In the genomic region with DNA sequence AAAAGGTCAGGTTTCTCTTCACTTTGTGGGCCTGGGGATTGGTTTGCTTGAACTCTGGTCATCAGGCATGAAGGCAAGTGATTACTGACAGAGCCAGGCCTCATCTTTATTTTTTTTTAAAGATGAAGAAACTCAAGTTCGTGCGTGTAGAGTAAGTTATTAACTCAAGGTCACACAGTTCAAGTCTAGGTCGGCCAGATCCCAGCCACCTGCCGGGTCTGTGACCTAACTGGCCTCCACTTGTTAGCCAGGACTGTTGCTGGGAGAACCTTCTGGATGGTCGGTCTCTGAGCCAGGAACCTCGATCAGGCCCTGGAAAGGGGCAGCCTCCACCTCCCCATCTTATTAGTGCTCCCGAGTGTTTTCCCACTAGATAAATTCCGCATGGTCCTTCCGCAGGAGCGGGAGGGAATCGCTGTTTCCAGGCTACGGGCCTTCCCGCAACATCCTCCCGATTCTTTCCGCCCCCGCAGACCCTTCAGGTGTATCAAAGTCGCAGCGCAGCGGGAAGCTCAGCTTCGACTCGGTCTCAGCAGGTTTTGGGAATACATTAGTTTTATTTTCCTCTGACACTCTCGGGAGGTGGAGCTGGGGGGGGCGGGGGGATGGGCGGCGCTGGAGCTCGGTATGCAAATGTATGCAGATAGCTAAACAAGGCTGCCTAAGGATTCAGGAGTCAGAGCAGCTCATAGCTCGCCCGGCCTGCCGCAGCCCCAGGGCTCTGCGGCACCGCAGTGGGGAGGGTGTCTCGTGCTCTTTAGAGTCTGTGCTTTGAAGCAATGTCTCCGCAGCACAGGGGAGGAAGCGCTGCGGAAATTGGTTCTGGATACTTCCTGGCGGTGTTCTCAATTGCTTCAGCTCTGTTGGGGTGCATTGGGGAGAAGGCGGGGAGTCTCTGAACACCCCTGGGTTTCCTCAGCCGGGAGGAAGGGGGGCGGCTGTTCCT, we compare ENCODE assay signal across 8 mouse cellular contexts. TPM values are rescaled to one million over a fixed set of nuclear protein-coding genes. Genes with fewer than 3 reads are reported as not detected.
DNase-seq lines count a peak whose midpoint lies in the region; ATAC-seq lines count a peak whose summit lies in the region.

No protein-coding gene starts in this region.

- peak overlapping the region; percentile 20 for H3K4me3 ChIP-seq in neural tube, embryonic 11.5 days (ENCODE audit: low read depth, low read length)
- peak overlapping the region; percentile 39 for H3K4me3 ChIP-seq in heart, embryonic 11.5 days (ENCODE audit: low read depth, low read length)
- H3K4me3 ChIP-seq in kidney, embryonic 16.5 days (ENCODE audit: low read length): peak overlapping the region; percentile 39
- H3K4me3 ChIP-seq in liver, embryonic 13.5 days (replicated peaks): peak overlapping the region; percentile 30
- peak overlapping the region; percentile 37 for H3K4me3 ChIP-seq in neural tube, embryonic 15.5 days (replicated peaks)

- peak overlapping the region; percentile 49 for H3K4me2 ChIP-seq in neural tube, embryonic 11.5 days (ENCODE audit: low read depth)
- H3K4me2 ChIP-seq in heart, embryonic 11.5 days: peak overlapping the region; percentile 71
- H3K4me2 ChIP-seq in kidney, embryonic 16.5 days (replicated peaks; ENCODE audit: low read depth, low read length): peak overlapping the region; percentile 65
- peak overlapping the region; percentile 50 for H3K4me2 ChIP-seq in liver, embryonic 13.5 days
- H3K4me2 ChIP-seq in neural tube, embryonic 15.5 days: peak overlapping the region; percentile 67

- ATAC-seq in neural tube, embryonic 11.5 days (ENCODE audit: insufficient read depth, low FRiP score, low TSS enrichment): peak; percentile 86
- ATAC-seq in heart, embryonic 11.5 days (replicated peaks; ENCODE audit: insufficient number of reproducible peaks, low FRiP score, low TSS enrichment): no peak
- peak; percentile 87 for ATAC-seq in kidney, embryonic 16.5 days (ENCODE audit: low FRiP score, low TSS enrichment)
- peak; percentile 57; the same call in 1 of the 2 replicates for ATAC-seq in liver, embryonic 13.5 days (ENCODE audit: low read depth)
- peak; percentile 89 for ATAC-seq in neural tube, embryonic 15.5 days (ENCODE audit: low FRiP score)

- peaks cover 19% of the 10 kb centered on the region for H3K4me1 ChIP-seq in neural tube, embryonic 11.5 days (ENCODE audit: control insufficient read depth, insufficient read depth, low read length)
- H3K4me1 ChIP-seq in heart, embryonic 11.5 days (ENCODE audit: control insufficient read depth, insufficient read depth, low read length): peaks cover 9% of the 10 kb centered on the region; the same call in 1 of the 2 replicates
- peaks cover 38% of the 10 kb centered on the region for H3K4me1 ChIP-seq in kidney, embryonic 16.5 days (ENCODE audit: insufficient read depth, low read length)
- H3K4me1 ChIP-seq in liver, embryonic 13.5 days (replicated peaks): peaks cover 12% of the 10 kb centered on the region
- peaks cover 28% of the 10 kb centered on the region for H3K4me1 ChIP-seq in neural tube, embryonic 15.5 days

- WGBS in neural tube, embryonic 11.5 days: 3% methylated on average over 39 of the region's 39 CpGs
- 3% methylated on average over 39 of the region's 39 CpGs for WGBS in heart, embryonic 11.5 days (ENCODE audit: insufficient replicate concordance)
- 2% methylated on average over 39 of the region's 39 CpGs for WGBS in kidney, embryonic 16.5 days
- WGBS in liver, embryonic 13.5 days (ENCODE audit: insufficient replicate concordance): 4% methylated on average over 39 of the region's 39 CpGs
- WGBS in neural tube, embryonic 15.5 days: 2% methylated on average over 39 of the region's 39 CpGs

- peak; percentile 65 for DNase-seq in neural tube, embryonic 11.5 days (ENCODE audit: low spot score)
- no peak for DNase-seq in neural tube, embryonic 10.5 days (ENCODE audit: extremely low spot score, low spot score)
- DNase-seq in cerebellum, postnatal 14 days: peak; percentile 57 to 58
- no peak for DNase-seq in liver, embryonic 13.5 days
- no peak for DNase-seq in urinary bladder, postnatal 25 days (ENCODE audit: low spot score)

- no peak overlapping the region for H3K27ac ChIP-seq in neural tube, embryonic 11.5 days (ENCODE audit: low read depth, low read length)
- no peak overlapping the region for H3K27ac ChIP-seq in heart, embryonic 11.5 days (ENCODE audit: low read depth, low read length)
- H3K27ac ChIP-seq in kidney, embryonic 16.5 days (ENCODE audit: low read length): no peak overlapping the region
- no peak overlapping the region for H3K27ac ChIP-seq in liver, embryonic 13.5 days
- peak overlapping the region; percentile 85 for H3K27ac ChIP-seq in neural tube, embryonic 15.5 days (replicated peaks)

- no peaks in the 10 kb centered on the region for H3K9me3 ChIP-seq in neural tube, embryonic 11.5 days (ENCODE audit: control insufficient read depth, low read length)
- H3K9me3 ChIP-seq in heart, embryonic 11.5 days (replicated peaks; ENCODE audit: control insufficient read depth, low read length): no peaks in the 10 kb centered on the region
- no peaks in the 10 kb centered on the region for H3K9me3 ChIP-seq in kidney, embryonic 16.5 days (ENCODE audit: low read length)
- no peaks in the 10 kb centered on the region for H3K9me3 ChIP-seq in liver, embryonic 13.5 days (replicated peaks)
- H3K9me3 ChIP-seq in neural tube, embryonic 15.5 days (replicated peaks): no peaks in the 10 kb centered on the region

- H3K27me3 ChIP-seq in neural tube, embryonic 11.5 days (ENCODE audit: control insufficient read depth, insufficient read depth, low read length): peaks cover 19% of the 10 kb centered on the region
- peaks cover 50% of the 10 kb centered on the region for H3K27me3 ChIP-seq in heart, embryonic 11.5 days (ENCODE audit: control insufficient read depth, insufficient read depth, low read length)
- peaks cover 5% of the 10 kb centered on the region; the same call in 1 of the 2 replicates for H3K27me3 ChIP-seq in kidney, embryonic 16.5 days (ENCODE audit: insufficient read depth, low read length)
- H3K27me3 ChIP-seq in liver, embryonic 13.5 days: peaks cover 86% of the 10 kb centered on the region
- H3K27me3 ChIP-seq in neural tube, embryonic 15.5 days (replicated peaks): 0 out of 2 replicates have a peak, but pooled peaks cover 3% of the 10 kb centered on the region

- no peaks in the 10 kb centered on the region for H3K36me3 ChIP-seq in neural tube, embryonic 11.5 days (ENCODE audit: control insufficient read depth, insufficient read depth, low read length)
- H3K36me3 ChIP-seq in heart, embryonic 11.5 days (ENCODE audit: control insufficient read depth, insufficient read depth, low read length): no peaks in the 10 kb centered on the region
- no peaks in the 10 kb centered on the region for H3K36me3 ChIP-seq in kidney, embryonic 16.5 days (ENCODE audit: insufficient read depth, low read length)
- H3K36me3 ChIP-seq in liver, embryonic 13.5 days: no peaks in the 10 kb centered on the region
- no peaks in the 10 kb centered on the region for H3K36me3 ChIP-seq in neural tube, embryonic 15.5 days

- H3K9ac ChIP-seq in neural tube, embryonic 11.5 days (ENCODE audit: low read length): no peak overlapping the region
- H3K9ac ChIP-seq in heart, embryonic 11.5 days (ENCODE audit: low read depth, low read length): peak overlapping the region; percentile 8; the same call in 1 of the 2 replicates
- peak overlapping the region; percentile 17 for H3K9ac ChIP-seq in kidney, embryonic 16.5 days (replicated peaks; ENCODE audit: low read length)
- no peak overlapping the region for H3K9ac ChIP-seq in liver, embryonic 13.5 days
- peak overlapping the region; percentile 54 for H3K9ac ChIP-seq in neural tube, embryonic 15.5 days (replicated peaks)

RNA-seq across cellular contexts. Expression of a gene that starts 2.2 kb away (rescaled TPM):
- 1.2 and 2.1 TPM in 2 replicates for polyA plus RNA-seq in neural tube, embryonic 11.5 days (2014; fragmentation: Nextera tagmentation; extraction: Ambion mirVana)
- 0.16 and 0.46 TPM in 2 replicates for polyA plus RNA-seq in heart, embryonic 11.5 days (2014; fragmentation: Nextera tagmentation; extraction: Ambion mirVana)
- 2.5 and 3.2 TPM in 2 replicates for polyA plus RNA-seq in kidney, embryonic 16.5 days (2015; fragmentation: Nextera tagmentation; extraction: Ambion mirVana)
- 1.1 and 1.2 TPM in 2 replicates for polyA plus RNA-seq in liver, embryonic 13.5 days (2015; fragmentation: Nextera tagmentation; extraction: Ambion mirVana)
- polyA plus RNA-seq in neural tube, embryonic 15.5 days (2015; fragmentation: Nextera tagmentation; extraction: Ambion mirVana): 23.8 and 25.6 TPM in 2 replicates

RNA-seq across cellular contexts. Expression of a gene that starts 22.2 kb away (rescaled TPM):
- 6.0 and 6.5 TPM in 2 replicates for polyA plus RNA-seq in neural tube, embryonic 11.5 days (2014; fragmentation: Nextera tagmentation; extraction: Ambion mirVana)
- polyA plus RNA-seq in heart, embryonic 11.5 days (2014; fragmentation: Nextera tagmentation; extraction: Ambion mirVana): 1.0 and 1.6 TPM in 2 replicates
- polyA plus RNA-seq in kidney, embryonic 16.5 days (2015; fragmentation: Nextera tagmentation; extraction: Ambion mirVana): 0.85 and 0.94 TPM in 2 replicates
- 0.17 and 0.18 TPM in 2 replicates for polyA plus RNA-seq in liver, embryonic 13.5 days (2015; fragmentation: Nextera tagmentation; extraction: Ambion mirVana)
- polyA plus RNA-seq in neural tube, embryonic 15.5 days (2015; fragmentation: Nextera tagmentation; extraction: Ambion mirVana): 53.6 and 61.8 TPM in 2 replicates

RNA-seq across cellular contexts. Expression of a gene that starts 26.9 kb away (rescaled TPM):
- polyA plus RNA-seq in neural tube, embryonic 11.5 days (2014; fragmentation: Nextera tagmentation; extraction: Ambion mirVana): 13.9 and 15.4 TPM in 2 replicates
- polyA plus RNA-seq in heart, embryonic 11.5 days (2014; fragmentation: Nextera tagmentation; extraction: Ambion mirVana): 8.8 and 8.9 TPM in 2 replicates
- polyA plus RNA-seq in kidney, embryonic 16.5 days (2015; fragmentation: Nextera tagmentation; extraction: Ambion mirVana): 15.1 and 16.2 TPM in 2 replicates
- 5.4 and 6.1 TPM in 2 replicates for polyA plus RNA-seq in liver, embryonic 13.5 days (2015; fragmentation: Nextera tagmentation; extraction: Ambion mirVana)
- 13.3 and 13.8 TPM in 2 replicates for polyA plus RNA-seq in neural tube, embryonic 15.5 days (2015; fragmentation: Nextera tagmentation; extraction: Ambion mirVana)

RNA-seq across cellular contexts. Expression of a gene that starts 59.3 kb away (rescaled TPM):
- 68.0 and 76.6 TPM in 2 replicates for polyA plus RNA-seq in neural tube, embryonic 11.5 days (2014; fragmentation: Nextera tagmentation; extraction: Ambion mirVana)
- polyA plus RNA-seq in heart, embryonic 11.5 days (2014; fragmentation: Nextera tagmentation; extraction: Ambion mirVana): 50.1 and 54.8 TPM in 2 replicates
- 74.9 and 79.7 TPM in 2 replicates for polyA plus RNA-seq in kidney, embryonic 16.5 days (2015; fragmentation: Nextera tagmentation; extraction: Ambion mirVana)
- polyA plus RNA-seq in liver, embryonic 13.5 days (2015; fragmentation: Nextera tagmentation; extraction: Ambion mirVana): 45.5 and 48.3 TPM in 2 replicates
- polyA plus RNA-seq in neural tube, embryonic 15.5 days (2015; fragmentation: Nextera tagmentation; extraction: Ambion mirVana): 79.9 and 85.2 TPM in 2 replicates

Comparison
In these comparisons a context has a peak if more than half of its experiments do, and no peak if none do; other contexts are left out.
1. DNase-seq: peak in neural tube, embryonic 11.5 days (single experiment) and cerebellum, postnatal 14 days (2 of 2); none in neural tube, embryonic 10.5 days (single experiment), liver, embryonic 13.5 days (single experiment) and urinary bladder, postnatal 25 days (single experiment).
2. H3K9ac ChIP-seq: peak in heart, embryonic 11.5 days (single experiment), kidney, embryonic 16.5 days (single experiment) and neural tube, embryonic 15.5 days (single experiment); none in neural tube, embryonic 11.5 days (single experiment) and liver, embryonic 13.5 days (single experiment).
3. Peak in every context shown above with its lines, with median percentiles within 50 percentile points of each other: H3K4me2 ChIP-seq and H3K4me3 ChIP-seq.